Comparison of ENCODE assay signal across 21 mouse cellular contexts in genomic region chr6:58946840-58947239, GRCm38 (mm10). TPM values are rescaled to one million over a fixed set of nuclear protein-coding genes. Genes with fewer than 3 reads are reported as not detected.
DNase-seq lines count a peak whose midpoint lies in the region; ATAC-seq and TF ChIP-seq lines count a peak whose summit lies in the region.
"Had no signal": no experiment of that assay in that cellular context is flagged by ENCODE, and none has a peak within 500 bp of the region (broad histone marks: within the 10 kb centered on the region; RNA-seq: fewer than 3 reads in every experiment).

No protein-coding gene starts in this region.

- no peak overlapping the region for H3K4me2 ChIP-seq in kidney, embryonic 15.5 days
- H3K4me2 ChIP-seq: embryonic facial prominence, embryonic 15.5 days; forebrain, embryonic 12.5 days; heart, embryonic 12.5 days; hindbrain, embryonic 14.5 days; intestine, embryonic 15.5 days had no signal

- H3K27ac ChIP-seq in cortical plate, adult 2 months (ENCODE audit: insufficient read depth, low read length): peak overlapping the region; percentile 43; the same call in 1 of the 2 replicates
- no peak overlapping the region for H3K27ac ChIP-seq in kidney, embryonic 15.5 days
- H3K27ac ChIP-seq: embryonic facial prominence, embryonic 15.5 days; forebrain, embryonic 12.5 days; hindbrain, embryonic 10.5 days; hindbrain, embryonic 14.5 days; intestine, embryonic 15.5 days had no signal

- H3K9ac ChIP-seq in kidney, embryonic 15.5 days: no peak overlapping the region
- H3K9ac ChIP-seq: embryonic facial prominence, embryonic 15.5 days; forebrain, embryonic 12.5 days; heart, embryonic 12.5 days; hindbrain, embryonic 14.5 days; intestine, embryonic 15.5 days had no signal

- WGBS in kidney, embryonic 15.5 days: 79% methylated on average over 4 of the region's 4 CpGs

- ATAC-seq in activated CD4-positive, CD25-positive, alpha-beta regulatory T cell, adult 4 months: no peak
- no peak for ATAC-seq in kidney, embryonic 15.5 days (replicated peaks; ENCODE audit: low FRiP score)
- ATAC-seq: forebrain, embryonic 16.5 days; intestine, embryonic 15.5 days had no signal

- peaks cover 2% of the 10 kb centered on the region for H3K4me1 ChIP-seq in cortical plate, adult 2 months (ENCODE audit: control insufficient read depth, insufficient read depth, low read length)
- H3K4me1 ChIP-seq in kidney, embryonic 15.5 days: peaks cover 9% of the 10 kb centered on the region; the same call in 1 of the 2 replicates
- H3K4me1 ChIP-seq: embryonic facial prominence, embryonic 15.5 days; forebrain, embryonic 12.5 days; heart, embryonic 12.5 days; hindbrain, embryonic 10.5 days; intestine, embryonic 15.5 days had no signal

- no peaks in the 10 kb centered on the region for H3K36me3 ChIP-seq in kidney, embryonic 15.5 days
- H3K36me3 ChIP-seq: embryonic facial prominence, embryonic 15.5 days; forebrain, embryonic 12.5 days; hindbrain, embryonic 10.5 days; intestine, embryonic 15.5 days had no signal

- no peaks in the 10 kb centered on the region for H3K9me3 ChIP-seq in kidney, embryonic 15.5 days (replicated peaks)
- H3K9me3 ChIP-seq: embryonic facial prominence, embryonic 15.5 days; forebrain, embryonic 12.5 days; heart, embryonic 12.5 days; hindbrain, embryonic 10.5 days; intestine, embryonic 15.5 days had no signal

- H3K4me3 ChIP-seq in cortical plate, adult 2 months (ENCODE audit: insufficient read depth, low read length): no peak overlapping the region
- no peak overlapping the region for H3K4me3 ChIP-seq in kidney, embryonic 15.5 days (replicated peaks)
- H3K4me3 ChIP-seq: embryonic facial prominence, embryonic 15.5 days; erythroblast, embryonic 14.5 days; forebrain, embryonic 12.5 days; heart, embryonic 12.5 days; hindbrain, embryonic 10.5 days; intestine, embryonic 15.5 days had no signal

- TF ChIP-seq POLR2A in cortical plate, adult 2 months (IDR thresholded peaks at IDR 0.05; ENCODE audit: extremely low read depth, insufficient read depth, low read length): no peak

- TF ChIP-seq CTCF in cortical plate, adult 2 months (IDR thresholded peaks at IDR 0.05; ENCODE audit: extremely low read depth, insufficient read depth, low read length): no peak

- no peaks in the 10 kb centered on the region for H3K27me3 ChIP-seq in kidney, embryonic 15.5 days
- H3K27me3 ChIP-seq: embryonic facial prominence, embryonic 15.5 days; forebrain, embryonic 12.5 days; heart, embryonic 12.5 days; intestine, embryonic 15.5 days had no signal

- DNase-seq in layer of hippocampus, adult 18-20 months (ENCODE audit: low spot score in 2 of 2): peak; percentile 32 to 72
- DNase-seq in layer of hippocampus, postnatal 36 days: no peak
- peak; percentile 15 for DNase-seq in lung, postnatal 36 days
- DNase-seq in lung, postnatal 10 days: no peak
- DNase-seq: adrenal gland, adult 2 months; adrenal gland, postnatal 25 days; cerebellum, adult 2 months; cerebellum, postnatal 10 days; embryo, embryonic 11 days; gastrocnemius, postnatal 14 days had no signal

RNA-seq across cellular contexts. Expression of gene Nap1l5, which starts 40.0 kb away (rescaled TPM):
- total RNA-seq in layer of hippocampus, adult 18-20 months (2021): 100 to 1,000 TPM; 272 to 302 TPM
- 100 to 1,000 TPM; 242 to 285 TPM for total RNA-seq in layer of hippocampus, postnatal 36 days (2021)
- 332 and 381 TPM in 2 replicates for polyA plus RNA-seq in cortical plate, adult 2 months (2012; rRNA removed)
- polyA plus RNA-seq in activated CD4-positive, CD25-positive, alpha-beta regulatory T cell, adult 4 months (2017; shearing (Covaris generic)): under 1 TPM in 1 of 2 experiments, not detected in 1; 0.37 TPM
- polyA plus RNA-seq in kidney, embryonic 15.5 days (2015; fragmentation: Nextera tagmentation; extraction: Ambion mirVana): 1.1 and 3.8 TPM in 2 replicates
- polyA plus RNA-seq: erythroblast, embryonic 14.5 days had no signal

Comparison
In these comparisons a context has a peak if more than half of its experiments do, and no peak if none do; other contexts are left out.
1. DNase-seq: peak in layer of hippocampus, adult 18-20 months (2 of 2) and lung, postnatal 36 days (single experiment); none in layer of hippocampus, postnatal 36 days (0 of 2) and lung, postnatal 10 days (single experiment).
2. RNA of gene Nap1l5, which starts 40.0 kb away (polyA plus RNA-seq): 332 to 381 TPM in cortical plate, adult 2 months; 1.1 to 3.8 TPM in kidney, embryonic 15.5 days and 0.37 TPM in activated CD4-positive, CD25-positive, alpha-beta regulatory T cell, adult 4 months; every median in the first group is over 10 times any median in the second.